Mouse (Mus musculus) CD4-positive helper T cell, adult 2 months (primary cell): ENCODE measurements around the gene Synpo2.

ENCODE experiments used
- DNase-seq: peaks from one replicate; pipeline ENCODE4 v3.0.0-alpha.2; 2012; ENCODE audit warnings: low read depth, missing footprints, low spot score

Gene Synpo2

DNA sequence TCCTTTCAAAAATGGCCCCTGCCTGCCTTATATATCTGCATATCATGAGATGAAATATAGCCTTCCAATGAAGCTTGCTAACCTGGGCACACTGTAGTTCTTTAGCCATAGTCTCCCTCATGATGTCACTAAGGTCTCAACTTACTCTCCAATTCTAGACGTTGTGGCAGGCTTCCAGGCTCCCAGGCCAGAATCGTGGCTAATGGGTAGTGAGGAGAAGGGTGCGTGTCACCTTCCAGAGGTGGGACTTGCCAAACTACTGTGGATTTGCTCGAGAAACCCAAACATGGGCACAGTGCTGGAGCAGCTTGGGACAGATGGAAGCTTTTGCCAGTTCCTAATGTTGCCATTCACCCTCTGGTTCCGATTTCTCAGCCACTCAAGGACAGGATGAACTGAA, 69.5 kb downstream of the Synpo2 start:
- DNase-seq = no peak

DNA sequence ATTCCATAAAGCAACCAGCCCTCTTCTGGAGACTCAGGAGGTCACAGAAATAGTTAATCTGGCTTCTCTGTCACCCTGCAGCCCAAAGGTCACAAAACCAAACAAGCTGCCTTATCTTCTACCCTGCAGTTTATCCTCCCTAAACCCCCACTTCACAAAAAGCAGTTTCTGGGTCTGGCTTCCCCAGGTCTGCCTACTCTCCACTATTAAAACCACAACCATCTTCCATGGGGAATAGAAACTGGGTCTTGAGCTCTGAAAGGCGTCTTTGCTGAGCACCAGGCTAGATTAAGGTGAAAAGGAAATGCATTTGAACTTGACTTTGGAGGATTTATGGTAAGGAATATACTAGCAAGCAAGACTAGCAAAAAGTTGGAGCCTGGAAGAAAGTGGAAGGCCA, 71.8 kb downstream of the Synpo2 start:
- DNase-seq = no peak

DNA sequence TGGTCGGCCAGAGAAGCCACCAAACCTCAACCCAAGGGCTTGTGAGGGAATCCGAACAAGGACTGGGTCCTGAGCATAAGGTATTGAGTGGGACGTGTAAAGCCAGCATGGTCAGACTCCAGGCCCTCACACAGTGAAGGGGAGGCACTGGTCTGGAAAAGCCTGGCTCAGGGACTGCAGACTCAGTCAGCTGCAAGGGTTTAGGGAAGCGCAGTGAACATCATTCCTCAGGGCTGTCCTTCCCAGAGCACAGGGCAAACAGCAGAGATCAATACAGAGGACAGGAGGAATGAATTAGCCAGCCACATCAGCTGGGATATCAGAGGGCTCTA, 72.8 kb downstream of the Synpo2 start:
- no peak for DNase-seq

DNA sequence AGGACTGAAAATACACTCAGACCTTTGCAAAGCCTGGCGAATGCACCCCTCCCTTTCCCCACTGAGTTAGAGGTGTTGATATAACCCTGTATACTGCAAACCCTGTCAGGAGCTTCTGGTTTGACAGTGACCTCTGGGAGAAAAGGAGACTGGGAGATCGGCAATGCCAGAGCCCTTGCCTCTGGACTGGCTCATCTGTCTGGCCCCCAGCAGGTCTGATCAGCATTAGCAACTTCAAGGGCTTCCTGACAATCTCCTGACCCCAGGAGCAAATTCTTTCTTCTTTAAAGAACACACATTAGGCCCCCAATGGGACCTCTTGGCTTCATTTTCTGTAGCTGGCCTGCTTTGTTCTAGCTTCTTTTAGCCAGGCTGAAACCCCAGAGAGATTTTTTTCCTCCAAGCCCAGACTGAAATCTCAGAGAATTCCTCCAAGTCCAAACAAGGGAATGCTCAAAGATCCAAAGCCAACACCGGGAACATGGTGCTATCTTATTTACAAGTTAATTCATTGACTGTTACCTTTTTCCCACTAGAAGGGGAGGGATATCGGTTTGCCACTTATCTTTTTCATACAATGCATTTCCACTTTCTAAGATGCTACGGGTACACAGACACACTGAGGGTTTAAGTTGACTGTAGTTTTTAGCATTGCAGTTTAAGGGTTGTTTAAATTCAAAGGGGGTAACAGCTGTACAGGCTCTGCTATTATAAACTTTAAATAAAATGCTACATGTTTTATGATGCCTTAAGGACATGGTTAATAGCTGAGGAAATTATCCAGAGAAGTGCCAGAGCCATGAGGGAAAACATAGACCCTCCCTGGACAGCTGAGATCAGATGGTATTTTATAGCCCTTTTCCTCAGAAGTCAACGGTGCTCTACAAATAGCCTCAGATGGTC, 73.4 kb downstream of the Synpo2 start:
- DNase-seq = no peak

DNA sequence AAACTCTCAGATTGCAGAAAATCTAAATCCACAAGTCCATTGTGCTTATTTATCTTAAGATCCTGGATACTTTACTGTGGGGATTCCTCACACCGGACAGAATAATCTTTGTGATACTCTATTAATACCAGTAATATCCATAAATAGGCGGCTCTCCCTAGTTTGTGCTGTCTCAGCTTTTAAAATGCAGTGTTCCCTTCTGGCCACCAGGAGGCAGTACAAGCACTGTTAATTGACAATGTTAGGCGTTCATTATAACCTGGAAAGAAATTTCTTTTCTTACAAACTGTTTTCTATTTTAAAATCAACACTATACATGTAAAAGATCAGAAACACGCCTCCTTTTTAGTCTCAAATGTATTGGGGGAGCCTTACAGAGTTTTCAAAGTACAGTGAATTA, 75.2 kb downstream of the Synpo2 start:
- peak; percentile 38 for DNase-seq

DNA sequence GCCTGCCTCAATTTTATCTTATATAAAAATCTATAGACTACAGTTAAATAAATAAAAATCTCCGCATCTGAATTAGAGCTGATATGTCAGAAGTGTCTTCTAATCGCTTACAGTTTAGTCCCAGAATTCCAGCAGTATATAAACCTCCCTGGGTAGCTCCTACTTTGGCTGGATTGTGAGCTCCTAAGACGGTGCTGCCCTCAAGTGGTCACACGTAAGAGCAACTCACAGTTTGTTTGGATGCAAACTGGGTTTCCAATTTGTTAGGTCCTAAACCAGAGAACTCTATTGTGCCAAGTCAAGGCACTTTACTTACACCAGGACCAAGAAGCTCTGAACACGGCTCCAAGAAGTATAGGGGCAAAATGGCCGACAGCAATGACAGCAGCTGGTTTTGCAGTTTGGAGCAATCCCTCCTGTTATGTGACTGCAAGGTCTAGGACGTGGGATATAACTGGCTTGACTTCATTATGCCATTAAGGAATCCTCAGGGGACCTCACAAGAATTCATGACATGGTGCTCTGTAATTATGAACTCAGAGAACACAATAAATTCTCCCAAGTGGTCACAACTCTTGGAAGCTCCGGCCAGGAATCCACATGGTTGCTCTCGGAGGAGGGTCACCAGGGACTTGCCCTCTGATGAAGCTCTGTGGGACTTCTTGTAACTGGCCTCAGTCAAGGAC, 76.7 kb downstream of the Synpo2 start:
- no peak for DNase-seq

DNA sequence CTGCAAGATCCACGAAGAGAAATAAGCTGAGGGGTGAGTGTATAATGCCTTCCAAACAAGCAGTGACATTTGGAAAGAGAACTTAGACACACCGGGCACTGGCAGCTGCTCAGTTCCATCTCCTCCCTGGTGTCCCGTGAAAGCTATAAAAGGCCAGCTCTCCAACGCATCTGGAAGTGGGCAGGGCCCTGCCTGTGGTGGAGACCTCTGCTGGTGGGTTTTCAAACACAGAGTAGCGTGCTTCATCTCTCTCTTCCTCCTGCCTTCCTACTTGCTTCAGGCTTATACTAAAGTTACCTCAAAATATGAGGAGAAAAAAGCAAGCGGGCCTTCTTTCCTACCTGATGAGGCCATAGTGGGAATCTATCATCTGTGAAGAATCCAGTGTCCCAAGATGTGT, 77.4 kb downstream of the Synpo2 start:
- no peak for DNase-seq

DNA sequence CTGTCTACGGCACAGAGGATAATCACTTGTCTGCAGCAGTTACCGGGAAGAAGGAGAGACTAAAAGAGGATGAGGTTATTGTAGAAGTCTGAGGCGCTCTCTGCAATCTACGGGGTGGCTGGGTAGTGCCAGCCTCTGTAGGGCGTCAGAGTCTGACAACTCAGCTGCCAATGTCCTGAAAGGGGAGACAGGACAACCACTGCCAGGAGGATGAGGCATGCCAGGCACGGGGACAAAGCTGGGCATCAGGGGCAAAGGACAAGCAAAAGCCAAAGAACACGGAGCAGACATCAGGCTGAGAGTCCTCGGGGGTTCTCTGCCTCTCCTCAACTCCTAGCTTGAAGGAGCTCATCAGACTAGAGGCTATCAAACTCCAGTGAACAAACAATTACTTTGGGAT, 82.6 kb downstream of the Synpo2 start:
- DNase-seq = no peak

DNA sequence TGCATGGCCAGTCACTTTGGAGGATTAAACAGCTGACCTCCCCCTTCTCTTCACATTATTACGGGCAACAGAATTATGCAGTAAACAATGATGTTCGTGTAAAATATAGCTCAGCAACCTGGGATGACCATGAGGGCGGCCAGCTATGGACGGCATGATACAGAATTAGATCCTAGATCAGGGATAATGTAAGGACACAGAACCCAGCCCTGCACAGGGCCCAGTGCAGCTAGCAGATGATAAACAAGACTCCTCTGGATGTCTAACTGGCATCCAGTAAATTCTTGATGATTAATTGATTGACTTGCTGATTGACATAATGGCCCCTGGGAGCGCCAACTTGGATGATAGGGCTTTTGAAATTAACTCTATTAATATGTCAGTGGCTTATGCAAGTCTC, 83.0 kb downstream of the Synpo2 start:
- DNase-seq = no peak

DNA sequence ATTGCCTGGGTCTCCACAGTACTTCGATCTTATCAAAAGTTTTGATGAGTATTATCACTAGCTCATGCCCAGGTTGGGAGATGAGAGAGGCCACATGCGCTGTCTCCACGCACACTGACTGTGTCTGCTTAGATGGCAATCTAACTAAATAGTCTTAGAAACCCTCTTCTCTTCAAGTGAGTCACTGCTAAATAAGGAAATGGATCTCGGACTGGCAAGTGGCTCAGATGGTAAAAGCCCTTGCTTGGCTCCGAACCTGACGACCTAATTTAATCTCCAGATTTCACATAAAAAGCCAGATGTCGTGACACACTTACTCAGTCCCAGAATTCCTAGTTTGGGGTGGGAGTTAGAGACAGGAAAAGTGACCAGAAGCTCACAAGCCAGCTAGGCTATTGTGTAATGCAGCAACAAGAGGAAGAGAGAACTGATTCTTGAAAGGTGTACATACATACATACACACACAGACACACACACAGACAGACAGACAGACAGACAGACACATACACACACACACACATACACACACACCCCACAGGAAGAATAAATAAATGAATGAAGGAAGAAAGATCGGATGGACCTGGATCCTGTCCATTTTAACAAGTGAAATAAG, 85.3 kb downstream of the Synpo2 start:
- DNase-seq = no peak

DNA sequence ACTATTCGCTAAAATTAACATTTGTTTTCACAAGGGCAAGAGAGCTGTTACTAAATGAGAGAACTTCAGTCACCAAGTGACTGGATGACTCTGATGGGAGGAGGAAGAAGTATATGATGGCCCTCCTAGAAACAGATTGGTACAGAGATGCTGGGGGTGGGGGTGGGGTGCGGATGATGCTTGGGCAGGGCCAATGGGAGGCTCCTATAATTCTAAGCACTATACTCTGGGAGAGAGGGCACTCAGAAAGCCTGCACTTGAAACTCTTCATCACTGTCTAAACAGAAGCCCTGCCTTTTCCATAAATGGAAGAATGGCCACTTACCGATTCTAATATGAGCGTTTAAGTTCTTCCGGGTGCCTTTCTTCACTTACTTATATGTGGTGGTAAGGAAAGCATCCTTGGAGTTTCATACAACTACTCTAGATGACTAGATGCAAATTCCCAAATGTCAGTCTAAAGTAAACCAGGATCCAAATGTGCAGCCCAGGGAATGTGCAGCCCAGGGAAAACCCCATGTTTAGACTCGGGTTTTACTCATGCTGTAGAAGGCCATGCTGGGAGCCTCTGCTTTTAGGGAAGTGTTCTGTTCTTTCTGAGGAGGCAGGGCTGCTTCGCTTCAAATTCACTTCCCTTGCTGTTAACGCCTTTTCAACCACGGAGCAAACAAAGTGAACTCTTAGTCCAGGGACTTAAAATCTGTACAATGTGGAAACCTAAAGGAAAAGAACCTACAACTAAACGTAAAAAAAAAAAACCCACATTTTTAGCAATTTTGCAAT, 86.4 kb downstream of the Synpo2 start:
- DNase-seq = no peak

DNA sequence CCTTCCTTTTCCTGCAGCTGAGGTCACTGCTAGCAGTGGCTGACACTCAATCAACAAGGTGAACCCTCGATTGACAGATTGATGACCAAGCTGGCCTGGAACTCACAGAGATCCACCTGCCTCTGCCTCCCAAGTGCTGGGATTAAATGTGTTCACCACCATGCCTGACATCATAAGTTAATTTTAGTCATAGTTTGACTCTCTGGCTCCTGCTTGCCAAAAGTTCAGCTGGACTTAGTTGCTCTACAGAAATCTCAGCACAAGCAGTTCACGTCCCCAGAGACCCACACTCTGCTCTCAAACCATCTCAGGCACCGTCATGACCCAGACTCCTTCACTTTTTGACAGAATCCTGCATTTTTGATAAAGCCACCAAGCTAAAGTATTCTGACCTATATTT, 87.3 kb downstream of the Synpo2 start:
- no peak for DNase-seq

DNA sequence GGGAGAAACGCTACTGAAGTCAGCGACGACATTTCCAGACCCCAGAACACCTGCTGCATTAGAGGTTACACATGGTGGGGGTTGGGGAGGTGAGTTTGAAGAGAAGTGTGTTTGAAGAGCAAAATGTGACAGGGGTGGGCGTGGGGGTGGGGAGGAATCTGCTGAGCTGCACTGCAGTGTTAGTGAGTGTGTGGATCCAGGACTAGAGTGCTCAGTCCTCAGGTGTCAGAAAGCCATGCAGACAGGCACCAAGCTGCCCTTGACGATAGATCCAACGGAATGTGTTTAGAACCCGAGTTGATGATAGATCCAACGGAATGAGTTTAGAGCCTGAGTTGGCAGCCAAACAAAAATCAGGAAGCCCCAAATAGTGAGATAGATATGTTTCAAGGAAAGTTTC, 89.4 kb downstream of the Synpo2 start:
- no peak for DNase-seq

DNA sequence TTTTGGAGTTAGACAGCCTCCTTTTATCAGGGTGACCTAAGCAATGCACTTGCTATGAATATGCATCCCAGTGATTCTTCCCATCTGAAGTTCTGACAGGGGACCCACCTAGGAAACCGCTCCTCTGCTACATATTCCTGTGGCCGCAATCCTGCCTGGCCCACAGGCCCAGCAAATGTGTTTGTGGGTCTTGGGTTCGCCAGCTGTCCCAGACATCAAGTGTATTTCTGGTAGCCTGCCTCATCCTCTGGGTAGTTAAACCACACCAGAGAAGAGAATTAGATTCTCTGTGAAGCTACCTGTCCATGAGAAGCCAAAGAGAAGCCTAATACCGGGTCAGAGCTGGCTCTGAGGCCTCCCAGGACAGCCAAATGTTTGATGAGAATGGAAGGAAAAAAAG, 90.0 kb downstream of the Synpo2 start:
- no peak for DNase-seq

DNA sequence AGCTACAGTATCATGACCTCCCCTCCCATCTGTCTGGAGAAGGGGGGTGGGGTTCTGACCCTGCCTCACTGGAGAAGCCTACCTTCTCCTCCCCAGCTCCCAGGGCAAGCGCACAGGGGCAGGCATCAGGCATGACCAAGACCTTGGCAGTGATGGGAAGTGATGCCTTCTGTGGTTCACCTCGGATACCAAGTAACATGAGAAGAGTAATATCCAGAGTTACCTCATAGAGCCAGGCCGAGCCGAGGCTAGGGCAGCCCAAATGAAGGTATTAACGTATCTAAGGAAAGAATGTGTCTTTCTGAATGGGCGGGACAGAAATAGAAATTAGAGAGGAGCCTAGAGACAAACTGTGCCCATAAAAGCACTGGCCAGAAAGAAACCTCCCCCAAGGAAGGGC, 92.5 kb downstream of the Synpo2 start:
- no peak for DNase-seq

DNA sequence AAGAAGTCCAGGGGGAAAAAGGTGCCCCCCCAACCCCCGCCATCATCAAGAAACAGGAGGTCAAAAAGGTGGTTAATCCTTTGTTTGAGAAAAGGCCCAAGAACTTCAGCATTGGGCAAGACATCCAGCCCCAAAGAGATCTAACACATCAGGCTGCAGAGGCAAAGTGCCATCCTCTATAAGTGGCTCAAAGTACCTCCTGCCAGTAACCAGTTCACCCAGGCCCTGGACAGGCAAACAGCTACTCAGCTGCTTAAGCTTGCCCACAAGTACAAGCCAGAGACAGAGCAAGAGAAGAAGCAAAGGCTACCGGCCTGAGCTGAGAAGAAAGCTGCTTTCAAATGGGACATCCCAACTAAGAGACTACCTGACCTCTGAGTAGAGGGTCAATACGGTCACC, 93.7 kb downstream of the Synpo2 start:
- no peak for DNase-seq

DNA sequence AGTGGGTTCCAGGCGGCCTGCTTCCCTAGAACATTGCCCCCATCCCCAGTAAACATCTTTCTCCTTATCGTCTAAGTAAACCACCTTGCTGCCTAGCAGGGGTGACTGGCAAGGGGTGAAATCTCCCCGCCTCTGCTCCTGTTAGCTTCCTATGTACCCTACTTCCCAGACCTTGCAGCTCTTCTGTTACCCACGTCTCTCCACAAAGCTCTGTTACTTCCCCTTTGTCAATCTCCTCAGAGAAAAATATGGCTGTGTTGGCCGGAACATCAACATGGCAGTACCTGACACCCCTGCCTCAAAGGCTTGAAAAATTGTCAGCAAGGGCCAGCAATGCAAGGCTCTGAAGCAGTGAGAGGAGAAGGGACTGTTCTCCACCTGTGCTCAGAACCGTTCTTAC, 94.9 kb downstream of the Synpo2 start:
- DNase-seq = no peak

DNA sequence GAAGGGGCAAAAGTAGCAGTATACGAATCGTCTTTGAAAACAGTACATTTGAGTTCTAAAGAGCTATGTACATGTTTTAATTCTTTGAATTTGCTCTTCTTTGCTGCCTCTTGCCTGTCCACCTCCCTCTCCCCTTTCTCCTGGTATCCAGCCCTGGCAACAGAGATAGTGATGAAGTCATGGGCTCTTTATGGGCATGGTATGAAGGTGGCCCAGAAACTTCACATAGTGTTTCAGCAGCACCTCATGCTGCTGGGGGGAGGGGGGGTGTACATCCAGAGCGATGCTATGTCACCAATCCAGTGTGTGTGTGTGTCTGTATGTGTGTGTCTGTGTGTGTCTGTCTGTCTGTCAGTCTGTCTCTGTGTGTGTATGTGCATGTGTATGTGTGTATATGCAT, 95.8 kb downstream of the Synpo2 start:
- no peak for DNase-seq

DNA sequence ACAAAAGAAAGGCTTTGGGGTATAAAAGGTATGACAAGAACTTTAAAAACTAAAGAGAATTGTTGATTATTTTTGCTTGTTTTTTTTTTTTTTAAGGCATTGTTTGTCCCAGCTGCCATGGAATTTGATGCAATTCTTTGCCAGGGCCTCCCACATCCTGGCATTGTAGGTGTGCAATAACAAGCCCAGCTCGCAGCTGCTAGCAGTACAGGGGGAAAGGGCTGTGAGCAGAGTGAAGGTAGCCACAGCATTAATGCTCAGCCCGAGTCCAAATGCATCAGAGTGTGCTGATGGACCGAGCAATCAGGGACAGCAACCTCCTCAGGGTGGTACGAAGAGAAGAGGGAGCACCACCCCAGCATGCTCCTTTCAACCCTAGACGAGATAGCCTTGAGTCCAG, 96.3 kb downstream of the Synpo2 start:
- no peak for DNase-seq

DNA sequence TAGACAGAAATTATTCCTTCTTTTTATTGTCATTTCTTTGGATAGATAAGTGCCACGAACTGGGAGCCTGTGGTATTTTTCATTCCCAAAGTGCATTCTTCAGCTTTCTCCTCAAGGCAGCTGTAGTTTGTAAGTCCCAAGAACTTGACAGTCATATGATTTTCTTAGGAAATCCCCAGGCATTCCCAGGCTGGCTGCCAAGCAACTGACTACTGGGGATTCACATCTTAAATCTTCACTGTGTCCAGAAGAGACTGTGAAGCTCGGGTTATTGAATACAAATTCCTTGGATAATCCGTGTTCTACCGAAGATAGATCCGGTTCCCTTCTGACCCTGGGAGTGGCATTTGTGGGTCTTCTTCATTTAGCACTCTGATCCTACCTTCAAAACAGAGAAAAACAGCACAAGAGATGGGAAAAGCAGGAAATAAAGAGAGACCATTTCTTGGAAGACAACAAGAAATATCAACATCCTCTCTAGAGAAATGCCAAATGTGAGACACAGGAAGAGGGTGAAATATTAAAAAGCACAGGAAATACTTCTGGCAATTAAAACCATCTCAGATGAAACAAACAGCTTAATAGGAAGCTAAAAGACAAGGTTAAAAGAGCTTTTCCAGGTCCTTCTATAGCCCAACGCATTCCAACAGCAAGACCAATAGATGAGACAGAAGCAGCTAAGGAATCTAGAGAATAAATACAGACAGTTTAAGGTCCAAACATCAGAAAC, 97.5 kb downstream of the Synpo2 start:
- no peak for DNase-seq

DNA sequence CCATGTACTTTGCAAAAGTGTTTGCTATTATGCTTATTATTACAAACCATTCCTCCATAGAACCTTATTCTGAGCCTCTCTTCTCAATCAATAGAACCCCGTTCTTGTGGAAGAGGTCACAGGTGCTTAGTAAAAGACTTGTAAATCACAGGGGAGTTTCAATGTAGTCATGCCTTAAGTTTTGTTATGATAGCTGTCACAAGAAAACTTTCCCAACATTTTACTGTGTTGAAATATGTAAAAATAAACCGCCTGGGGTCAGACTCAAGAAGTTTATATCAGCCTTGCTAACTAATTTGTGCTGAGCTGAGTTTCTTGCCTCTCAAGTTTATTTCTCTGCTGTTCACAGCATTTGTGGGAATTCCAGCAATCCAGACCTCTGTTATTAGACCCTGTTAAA, 103.8 kb downstream of the Synpo2 start:
- no peak for DNase-seq
